Mouse (Mus musculus): ENCODE results near the gene Ak1. TPM values are rescaled to one million over a fixed set of nuclear protein-coding genes. Genes with fewer than 3 reads are reported as not detected.
A peak's percentile ranks its signal among the peaks of the same experiment; 100 is the strongest.

The Ak1 gene
- polyA plus RNA-seq, 1 experiment from 2014 or later = 23.9 TPM

GRCm38 (mm10) chr2:32629276-32629976 lies 7.9 kb downstream of the Ak1 start:
- Histone ChIP-seq H3K27me3 (ENCODE audit: control insufficient read depth, insufficient read depth, low read length) (no peaks in the 10 kb centered on the region), H3K27ac (ENCODE audit: low read depth, low read length) (peak overlapping the region; percentile 47), H3K4me3 (ENCODE audit: low read depth, low read length) (no peak overlapping the region), H3K36me3 (ENCODE audit: control insufficient read depth, insufficient read depth, low read length) (no peaks in the 10 kb centered on the region), H3K4me1 (replicated peaks; ENCODE audit: control insufficient read depth, insufficient read depth, low read length) (peaks cover 15% of the 10 kb centered on the region), H3K4me2 (replicated peaks; ENCODE audit: low read depth, low read length) (peak overlapping the region; percentile 20; the same call in 1 of the 2 replicates), H3K9ac (ENCODE audit: low read depth, low read length) (peak overlapping the region; percentile 32), H3K9me3 (ENCODE audit: control insufficient read depth, low read length) (no peaks in the 10 kb centered on the region)
- peak; percentile 77 for ATAC-seq (ENCODE audit: low FRiP score)
- 32% methylated on average over 9 of the region's 9 CpGs for WGBS
- peak; percentile 85 for DNase-seq (ENCODE audit: low spot score)

- Histone ChIP-seq H3K4me2 (replicated peaks; ENCODE audit: low read depth, low read length) (no peak overlapping the region), H3K27me3 (ENCODE audit: control insufficient read depth, insufficient read depth, low read length) (no peaks in the 10 kb centered on the region), H3K4me3 (ENCODE audit: low read depth, low read length) (no peak overlapping the region), H3K9me3 (ENCODE audit: control insufficient read depth, low read length) (no peaks in the 10 kb centered on the region), H3K4me1 (replicated peaks; ENCODE audit: control insufficient read depth, insufficient read depth, low read length) (peaks cover 15% of the 10 kb centered on the region), H3K27ac (ENCODE audit: low read depth, low read length) (peak overlapping the region; percentile 7; the same call in 1 of the 2 replicates), H3K36me3 (ENCODE audit: control insufficient read depth, insufficient read depth, low read length) (no peaks in the 10 kb centered on the region), H3K9ac (ENCODE audit: low read depth, low read length) (no peak overlapping the region)
- 82% methylated on average over 7 of the region's 9 CpGs for WGBS
- no peak for ATAC-seq (ENCODE audit: low FRiP score)
- DNase-seq (ENCODE audit: low spot score) = no peak
These were observed 8.5 kb downstream of the Ak1 start for GRCm38 (mm10) chr2:32630036-32630435.

GRCm38 (mm10) chr2:32631046-32631445 lies 9.5 kb downstream of the Ak1 start:
- Histone ChIP-seq H3K36me3 (ENCODE audit: control insufficient read depth, insufficient read depth, low read length) (no peaks in the 10 kb centered on the region), H3K4me3 (ENCODE audit: low read depth, low read length) (no peak overlapping the region), H3K4me2 (replicated peaks; ENCODE audit: low read depth, low read length) (no peak overlapping the region), H3K9ac (ENCODE audit: low read depth, low read length) (no peak overlapping the region), H3K9me3 (ENCODE audit: control insufficient read depth, low read length) (no peaks in the 10 kb centered on the region), H3K27me3 (ENCODE audit: control insufficient read depth, insufficient read depth, low read length) (no peaks in the 10 kb centered on the region), H3K27ac (ENCODE audit: low read depth, low read length) (no peak overlapping the region), H3K4me1 (replicated peaks; ENCODE audit: control insufficient read depth, insufficient read depth, low read length) (peaks cover 13% of the 10 kb centered on the region)
- ATAC-seq (ENCODE audit: low FRiP score) (no peak), DNase-seq (ENCODE audit: low spot score) (no peak)
- 89% methylated on average over 10 of the region's 10 CpGs for WGBS

- Histone ChIP-seq H3K27me3 (ENCODE audit: control insufficient read depth, insufficient read depth, low read length) (no peaks in the 10 kb centered on the region), H3K9ac (ENCODE audit: low read depth, low read length) (no peak overlapping the region), H3K27ac (ENCODE audit: low read depth, low read length) (no peak overlapping the region)
These were observed 10.3 kb downstream of the Ak1 start for GRCm38 (mm10) chr2:32631737-32632394.

GRCm38 (mm10) chr2:32633660-32634059 lies 12.1 kb downstream of the Ak1 start:
- peaks cover 15% of the 10 kb centered on the region for H3K4me1 ChIP-seq (replicated peaks; ENCODE audit: control insufficient read depth, insufficient read depth, low read length)
- DNase-seq (ENCODE audit: low spot score) = no peak
- no peaks in the 10 kb centered on the region for H3K36me3 ChIP-seq (ENCODE audit: control insufficient read depth, insufficient read depth, low read length)
- H3K27ac ChIP-seq (ENCODE audit: low read depth, low read length) = no peak overlapping the region
- no peaks in the 10 kb centered on the region for H3K27me3 ChIP-seq (ENCODE audit: control insufficient read depth, insufficient read depth, low read length)
- no peak overlapping the region for H3K4me3 ChIP-seq (ENCODE audit: low read depth, low read length)
- ATAC-seq (ENCODE audit: low FRiP score) = no peak
- no peak overlapping the region for H3K4me2 ChIP-seq (replicated peaks; ENCODE audit: low read depth, low read length)
- 85% methylated on average over 5 of the region's 5 CpGs for WGBS
- no peak overlapping the region for H3K9ac ChIP-seq (ENCODE audit: low read depth, low read length)
- no peaks in the 10 kb centered on the region for H3K9me3 ChIP-seq (ENCODE audit: control insufficient read depth, low read length)

More at GRCm38 (mm10) chr2:32631737-32632394, 10.3 kb downstream of the Ak1 start:
- H3K9me3 ChIP-seq (ENCODE audit: control insufficient read depth, low read length) = no peaks in the 10 kb centered on the region
- peaks cover 13% of the 10 kb centered on the region for H3K4me1 ChIP-seq (replicated peaks; ENCODE audit: control insufficient read depth, insufficient read depth, low read length)
- no peak overlapping the region for H3K4me3 ChIP-seq (ENCODE audit: low read depth, low read length)
- no peak overlapping the region for H3K4me2 ChIP-seq (replicated peaks; ENCODE audit: low read depth, low read length)
- 51% methylated on average over 7 of the region's 7 CpGs for whole genome bisulfite sequencing
- ATAC-seq (ENCODE audit: low FRiP score) (peak; percentile 31; the same call in 1 of the 2 replicates), DNase-seq (ENCODE audit: low spot score) (peak; percentile 88)
- H3K36me3 ChIP-seq (ENCODE audit: control insufficient read depth, insufficient read depth, low read length) = no peaks in the 10 kb centered on the region

GRCm38 (mm10) chr2:32634277-32635105 lies 12.9 kb downstream of the Ak1 start:
- Histone ChIP-seq H3K9me3 (ENCODE audit: control insufficient read depth, low read length) (no peaks in the 10 kb centered on the region), H3K4me1 (replicated peaks; ENCODE audit: control insufficient read depth, insufficient read depth, low read length) (peaks cover 7% of the 10 kb centered on the region), H3K27ac (ENCODE audit: low read depth, low read length) (no peak overlapping the region), H3K36me3 (ENCODE audit: control insufficient read depth, insufficient read depth, low read length) (no peaks in the 10 kb centered on the region), H3K27me3 (ENCODE audit: control insufficient read depth, insufficient read depth, low read length) (no peaks in the 10 kb centered on the region), H3K9ac (ENCODE audit: low read depth, low read length) (no peak overlapping the region), H3K4me2 (replicated peaks; ENCODE audit: low read depth, low read length) (no peak overlapping the region), H3K4me3 (ENCODE audit: low read depth, low read length) (no peak overlapping the region)
- DNase-seq (ENCODE audit: low spot score) (no peak), ATAC-seq (ENCODE audit: low FRiP score) (no peak)
- 85% methylated on average over 10 of the region's 10 CpGs for WGBS

GRCm38 (mm10) chr2:32636617-32637016 lies 15.1 kb downstream of the Ak1 start:
- no peak overlapping the region for H3K4me3 ChIP-seq (ENCODE audit: low read depth, low read length)

GRCm38 (mm10) chr2:32637778-32638281 lies 16.3 kb downstream of the Ak1 start:
- no peaks in the 10 kb centered on the region for H3K36me3 ChIP-seq (ENCODE audit: control insufficient read depth, insufficient read depth, low read length)
- H3K9me3 ChIP-seq (ENCODE audit: control insufficient read depth, low read length) = no peaks in the 10 kb centered on the region
- 40% methylated on average over 11 of the region's 11 CpGs for WGBS
- H3K27me3 ChIP-seq (ENCODE audit: control insufficient read depth, insufficient read depth, low read length) = no peaks in the 10 kb centered on the region
- peak overlapping the region; percentile 10; the same call in 1 of the 2 replicates for H3K27ac ChIP-seq (ENCODE audit: low read depth, low read length)
- DNase-seq (ENCODE audit: low spot score) (no peak), ATAC-seq (ENCODE audit: low FRiP score) (peak; percentile 17; the same call in 1 of the 2 replicates)
- peaks cover 7% of the 10 kb centered on the region for H3K4me1 ChIP-seq (replicated peaks; ENCODE audit: control insufficient read depth, insufficient read depth, low read length)
- peak overlapping the region; percentile 31; the same call in 1 of the 2 replicates for H3K9ac ChIP-seq (ENCODE audit: low read depth, low read length)
- no peak overlapping the region for H3K4me2 ChIP-seq (replicated peaks; ENCODE audit: low read depth, low read length)
- no peak overlapping the region for H3K4me3 ChIP-seq (ENCODE audit: low read depth, low read length)

More at GRCm38 (mm10) chr2:32636617-32637016, 15.1 kb downstream of the Ak1 start:
- H3K4me1 ChIP-seq (replicated peaks; ENCODE audit: control insufficient read depth, insufficient read depth, low read length) = peaks cover 7% of the 10 kb centered on the region
- 79% methylated on average over 7 of the region's 7 CpGs for WGBS
- no peak overlapping the region for H3K4me2 ChIP-seq (replicated peaks; ENCODE audit: low read depth, low read length)
- ATAC-seq (ENCODE audit: low FRiP score) (no peak), DNase-seq (ENCODE audit: low spot score) (no peak)
- H3K36me3 ChIP-seq (ENCODE audit: control insufficient read depth, insufficient read depth, low read length) = no peaks in the 10 kb centered on the region
- H3K9me3 ChIP-seq (ENCODE audit: control insufficient read depth, low read length) = no peaks in the 10 kb centered on the region
- no peak overlapping the region for H3K9ac ChIP-seq (ENCODE audit: low read depth, low read length)
- no peaks in the 10 kb centered on the region for H3K27me3 ChIP-seq (ENCODE audit: control insufficient read depth, insufficient read depth, low read length)
- H3K27ac ChIP-seq (ENCODE audit: low read depth, low read length) = no peak overlapping the region
